Mouse (Mus musculus) limb, embryonic 15.5 days (tissue): ENCODE measurements around the gene Nr2f2. TPM values are rescaled to one million over a fixed set of nuclear protein-coding genes. Genes with fewer than 3 reads are reported as not detected.

Experiments
- ATAC-seq: fragments of 200-750 bp; cut with Nextera tagmentation; 2 replicates; pipeline ENCODE4 v1.8.0; 2017; ENCODE audit warnings: low read depth, moderate TSS enrichment; ENCODE audit not compliant: insufficient number of reproducible peaks, low FRiP score, low TSS enrichment
- H3K27ac ChIP-seq: fragments of 300-500 bp; sonication (generic); 2 replicates; pipeline ENCODE4 v1.5.1; 2015; ENCODE audit warnings: moderate library complexity, mild to moderate bottlenecking, inconsistent platforms
- H3K27me3 ChIP-seq: fragments of 300-500 bp; sonication (generic); 2 replicates; pipeline ENCODE4 v1.6.1; 2015; ENCODE audit warnings: inconsistent platforms
- H3K36me3 ChIP-seq: fragments of 300-500 bp; sonication (generic); 2 replicates; pipeline ENCODE4 v1.6.1; 2015; ENCODE audit warnings: inconsistent platforms
- H3K4me1 ChIP-seq: fragments of 300-500 bp; sonication (generic); 2 replicates; pipeline ENCODE4 v1.6.1; 2015; ENCODE audit warnings: inconsistent platforms
- H3K4me2 ChIP-seq: fragments of 300-500 bp; sonication (generic); 2 replicates; pipeline ENCODE4 v1.6.1; 2015; ENCODE audit warnings: mild to moderate bottlenecking, inconsistent platforms
- H3K4me3 ChIP-seq: fragments of 300-500 bp; sonication (generic); 2 replicates; pipeline ENCODE4 v1.5.1; 2015; ENCODE audit warnings: mild to moderate bottlenecking, inconsistent platforms
- H3K9ac ChIP-seq: fragments of 300-500 bp; sonication (generic); 2 replicates; pipeline ENCODE4 v1.6.1; 2015; ENCODE audit warnings: inconsistent platforms
- H3K9me3 ChIP-seq: fragments of 300-500 bp; sonication (generic); 2 replicates; pipeline ENCODE4 v1.6.1; 2016; ENCODE audit warnings: inconsistent platforms
- WGBS: fragments of 180-500 bp; shearing (Covaris S2); methylation state at CpG from one replicate; pipeline ENCODE4 v1.1.7; 2015; 5-methylcytosine and 5-hydroxymethylcytosine counted together
- polyA plus RNA-seq: library from polyadenylated mRNA; unstranded; fragments of >200 nt; fragmentation: Nextera tagmentation; extraction: Ambion mirVana; gene quantifications from 2 replicates; pipeline ENCODE4 v1.2.1, GENCODE M21; 2015

Gene Nr2f2
- polyA plus RNA-seq, result 28.0 and 34.7 TPM in 2 replicates

- H3K27me3 ChIP-seq, result peaks cover 51% of the 10 kb centered on the region
- 2% methylated on average over 16 of the region's 16 CpGs for WGBS
Observed at GRCm38 (mm10) chr7:70365941-70366807, at the start of gene Nr2f2. Gene Nr2f2 (minus strand): TSS chr7:70366735.

GRCm38 (mm10) chr7:70414461-70414860, 47.9 kb upstream of the Nr2f2 start:
- H3K9ac ChIP-seq, result no peak overlapping the region
- ATAC-seq, result no peak
- 89% methylated on average over 4 of the region's 4 CpGs for WGBS

More at GRCm38 (mm10) chr7:70365941-70366807, at the start of gene Nr2f2:
- Histone ChIP-seq H3K4me1 (peaks cover 21% of the 10 kb centered on the region), H3K4me2 (peak within 1 kb of the TSS; percentile 72), H3K36me3 (no peaks in the 10 kb centered on the region), H3K27ac (peak within 1 kb of the TSS; percentile 87), H3K4me3 (peak within 1 kb of the TSS; percentile 50), H3K9ac (peak within 1 kb of the TSS; percentile 48; the same call in 1 of the 2 replicates), H3K9me3 (no peaks in the 10 kb centered on the region)
- ATAC-seq, result no peak

GRCm38 (mm10) chr7:70413646-70414045, 47.1 kb upstream of the Nr2f2 start:
- H3K4me3 ChIP-seq, result no peak overlapping the region
- 62% methylated on average over 4 of the region's 4 CpGs for WGBS

More at GRCm38 (mm10) chr7:70414461-70414860, 47.9 kb upstream of the Nr2f2 start:
- H3K27ac ChIP-seq, result no peak overlapping the region
- H3K9me3 ChIP-seq, result no peaks in the 10 kb centered on the region
- H3K4me1 ChIP-seq, result no peaks in the 10 kb centered on the region
- H3K4me2 ChIP-seq, result no peak overlapping the region
- no peaks in the 10 kb centered on the region for H3K36me3 ChIP-seq
- H3K27me3 ChIP-seq, result no peaks in the 10 kb centered on the region
- H3K4me3 ChIP-seq, result no peak overlapping the region

GRCm38 (mm10) chr7:70412900-70413299, 46.4 kb upstream of the Nr2f2 start:
- Histone ChIP-seq H3K4me2 (no peak overlapping the region), H3K27me3 (no peaks in the 10 kb centered on the region), H3K9me3 (no peaks in the 10 kb centered on the region), H3K9ac (no peak overlapping the region), H3K4me1 (no peaks in the 10 kb centered on the region), H3K4me3 (no peak overlapping the region), H3K27ac (no peak overlapping the region), H3K36me3 (no peaks in the 10 kb centered on the region)
- no peak for ATAC-seq
- 77% methylated on average over 7 of the region's 7 CpGs for WGBS

More at GRCm38 (mm10) chr7:70413646-70414045, 47.1 kb upstream of the Nr2f2 start:
- no peaks in the 10 kb centered on the region for H3K4me1 ChIP-seq
- H3K9ac ChIP-seq, result no peak overlapping the region
- no peaks in the 10 kb centered on the region for H3K9me3 ChIP-seq
- H3K27ac ChIP-seq, result no peak overlapping the region
- H3K36me3 ChIP-seq, result no peaks in the 10 kb centered on the region
- H3K4me2 ChIP-seq, result no peak overlapping the region
- H3K27me3 ChIP-seq, result no peaks in the 10 kb centered on the region
- ATAC-seq, result no peak

GRCm38 (mm10) chr7:70410350-70410749, 43.8 kb upstream of the Nr2f2 start:
- no peaks in the 10 kb centered on the region for H3K9me3 ChIP-seq
- ATAC-seq, result no peak
- 70% methylated on average over 3 of the region's 3 CpGs for WGBS
- H3K4me1 ChIP-seq, result no peaks in the 10 kb centered on the region
- H3K27me3 ChIP-seq, result no peaks in the 10 kb centered on the region
- H3K9ac ChIP-seq, result no peak overlapping the region
- H3K4me2 ChIP-seq, result no peak overlapping the region
- no peak overlapping the region for H3K4me3 ChIP-seq
- no peak overlapping the region for H3K27ac ChIP-seq
- H3K36me3 ChIP-seq, result no peaks in the 10 kb centered on the region

- H3K9ac ChIP-seq, result no peak overlapping the region
- H3K27me3 ChIP-seq, result no peaks in the 10 kb centered on the region
- H3K4me1 ChIP-seq, result no peaks in the 10 kb centered on the region
- WGBS, result 71% methylated on average over 11 of the region's 11 CpGs
- no peak for ATAC-seq
- H3K36me3 ChIP-seq, result no peaks in the 10 kb centered on the region
- H3K27ac ChIP-seq, result no peak overlapping the region
- no peak overlapping the region for H3K4me3 ChIP-seq
- no peaks in the 10 kb centered on the region for H3K9me3 ChIP-seq
- no peak overlapping the region for H3K4me2 ChIP-seq
Observed at GRCm38 (mm10) chr7:70409890-70410289, 43.4 kb upstream of the Nr2f2 start.

- no peaks in the 10 kb centered on the region for H3K9me3 ChIP-seq
- no peaks in the 10 kb centered on the region for H3K27me3 ChIP-seq
- WGBS, result 58% methylated on average over 3 of the region's 3 CpGs
Observed at GRCm38 (mm10) chr7:70408814-70409213, 42.3 kb upstream of the Nr2f2 start.

GRCm38 (mm10) chr7:70407123-70407522, 40.6 kb upstream of the Nr2f2 start:
- Histone ChIP-seq H3K9me3 (no peaks in the 10 kb centered on the region), H3K27me3 (no peaks in the 10 kb centered on the region), H3K27ac (no peak overlapping the region), H3K36me3 (no peaks in the 10 kb centered on the region), H3K9ac (no peak overlapping the region), H3K4me2 (no peak overlapping the region), H3K4me3 (no peak overlapping the region), H3K4me1 (no peaks in the 10 kb centered on the region)
- 57% methylated on average over 11 of the region's 11 CpGs for WGBS
- ATAC-seq, result no peak

More at GRCm38 (mm10) chr7:70408814-70409213, 42.3 kb upstream of the Nr2f2 start:
- Histone ChIP-seq H3K27ac (no peak overlapping the region), H3K4me3 (no peak overlapping the region), H3K36me3 (no peaks in the 10 kb centered on the region), H3K4me2 (no peak overlapping the region), H3K4me1 (no peaks in the 10 kb centered on the region), H3K9ac (no peak overlapping the region)
- ATAC-seq, result no peak

- H3K4me3 ChIP-seq, result no peak overlapping the region
- H3K36me3 ChIP-seq, result no peaks in the 10 kb centered on the region
- H3K4me1 ChIP-seq, result no peaks in the 10 kb centered on the region
- no peak overlapping the region for H3K9ac ChIP-seq
- 90% methylated on average over 11 of the region's 11 CpGs for WGBS
- no peak overlapping the region for H3K4me2 ChIP-seq
- no peak for ATAC-seq
- no peaks in the 10 kb centered on the region for H3K9me3 ChIP-seq
- H3K27ac ChIP-seq, result no peak overlapping the region
- no peaks in the 10 kb centered on the region for H3K27me3 ChIP-seq
Observed at GRCm38 (mm10) chr7:70406527-70406926, 40.0 kb upstream of the Nr2f2 start.

- Histone ChIP-seq H3K4me3 (no peak overlapping the region), H3K4me2 (no peak overlapping the region), H3K4me1 (no peaks in the 10 kb centered on the region), H3K27ac (no peak overlapping the region), H3K9ac (no peak overlapping the region), H3K36me3 (no peaks in the 10 kb centered on the region), H3K9me3 (no peaks in the 10 kb centered on the region), H3K27me3 (no peaks in the 10 kb centered on the region)
- WGBS, result 54% methylated on average over 2 of the region's 2 CpGs
- ATAC-seq, result no peak
Observed at GRCm38 (mm10) chr7:70405466-70405865, 38.9 kb upstream of the Nr2f2 start.

- Histone ChIP-seq H3K36me3 (no peaks in the 10 kb centered on the region), H3K9ac (no peak overlapping the region), H3K4me3 (no peak overlapping the region), H3K27me3 (no peaks in the 10 kb centered on the region), H3K4me2 (no peak overlapping the region), H3K27ac (no peak overlapping the region), H3K9me3 (no peaks in the 10 kb centered on the region), H3K4me1 (no peaks in the 10 kb centered on the region)
- ATAC-seq, result no peak
- WGBS, result 87% methylated on average over 4 of the region's 4 CpGs
Observed at GRCm38 (mm10) chr7:70382828-70383227, 16.3 kb upstream of the Nr2f2 start.

- no peak for ATAC-seq
- no peak overlapping the region for H3K4me3 ChIP-seq
- H3K4me1 ChIP-seq, result no peaks in the 10 kb centered on the region
- H3K36me3 ChIP-seq, result no peaks in the 10 kb centered on the region
- H3K4me2 ChIP-seq, result no peak overlapping the region
- no peaks in the 10 kb centered on the region for H3K9me3 ChIP-seq
- H3K27ac ChIP-seq, result no peak overlapping the region
- 87% methylated on average over 14 of the region's 14 CpGs for WGBS
- no peak overlapping the region for H3K9ac ChIP-seq
- H3K27me3 ChIP-seq, result no peaks in the 10 kb centered on the region
Observed at GRCm38 (mm10) chr7:70381409-70382244, 15.1 kb upstream of the Nr2f2 start.
